Mouse (Mus musculus): ENCODE results near the gene Baz1b. TPM values are rescaled to one million over a fixed set of nuclear protein-coding genes. Genes with fewer than 3 reads are reported as not detected.

The Baz1b gene
- total and polyA plus RNA-seq, 3 experiments = 44.5 to 81.5 (median 72.9) TPM

DNA sequence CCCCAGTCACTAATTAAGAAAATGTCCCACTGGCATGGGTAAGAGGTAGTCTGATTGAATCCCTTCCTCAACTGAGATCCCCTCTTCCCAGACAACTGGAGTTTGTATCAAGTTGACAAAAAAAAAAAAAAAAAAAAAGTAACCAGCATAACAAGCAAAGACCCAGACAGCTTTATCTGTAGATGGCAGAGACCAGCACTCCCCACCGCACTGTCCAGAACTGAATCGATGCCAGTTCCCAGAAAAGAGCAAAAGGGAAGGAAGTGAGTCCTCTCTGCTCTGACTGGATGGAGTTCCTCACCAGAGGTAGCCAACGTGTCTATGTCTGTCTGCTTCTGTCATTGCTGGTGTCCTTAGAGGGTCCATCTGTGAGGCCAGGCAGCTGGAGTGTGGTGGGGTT lies 41.5 kb upstream of the Baz1b start:
- peak; percentile 74 for DNase-seq (ENCODE audit: low read depth, low spot score)
- H3K79me2 ChIP-seq (ENCODE audit: control insufficient read depth, insufficient read depth, low read length, poor library complexity) = peaks cover 8% of the 10 kb centered on the region
- H3K36me3 ChIP-seq (ENCODE audit: control insufficient read depth in 1 of 2, insufficient read depth in 2 of 2, low read length in 2 of 2) = peaks cover 0 to 17% of the 10 kb centered on the region in 2 experiments; a peak in 2 of 4 replicates
- no peak overlapping the region for H3K9ac ChIP-seq (ENCODE audit: control insufficient read depth, low read depth, low read length, poor library complexity, severe bottlenecking)
- peaks cover 3 to 16% of the 10 kb centered on the region in 2 experiments for H3K4me1 ChIP-seq (ENCODE audit: control insufficient read depth in 1 of 2, insufficient read depth in 2 of 2, low read length in 2 of 2)
- no peak overlapping the region for H3K27ac ChIP-seq (ENCODE audit: control insufficient read depth, low read depth, low read length)
- H3K9me3 ChIP-seq (replicated peaks; ENCODE audit: insufficient read depth, low read length) = no peaks in the 10 kb centered on the region
- peaks cover 0 to 2% of the 10 kb centered on the region in 2 experiments; a peak in 3 of 4 replicates for H3K27me3 ChIP-seq (ENCODE audit: control insufficient read depth in 1 of 2, insufficient read depth in 2 of 2, low read length in 2 of 2)
- no peak overlapping the region for H3K4me3 ChIP-seq (ENCODE audit: control insufficient read depth in 1 of 2, insufficient read depth in 1 of 2, low read depth in 2 of 2, low read length in 2 of 2)
- TF ChIP-seq ZNF384 (IDR thresholded peaks at IDR 0.05; ENCODE audit: low read depth, low read length) = peak; percentile 93
- peak; percentile 73 for TF ChIP-seq TCF12 (IDR thresholded peaks at IDR 0.05; ENCODE audit: low read depth, low read length)
- no peak for TF ChIP-seq RAD21 (IDR thresholded peaks at IDR 0.05; ENCODE audit: low read depth, low read length)
- peak; percentile 90 for TF ChIP-seq TAL1 (IDR thresholded peaks at IDR 0.05; ENCODE audit: low read length)
- TF ChIP-seq SIN3A (IDR thresholded peaks at IDR 0.05; ENCODE audit: low read length) = 0 out of 2 replicates have a peak, but pooled peaks have one; percentile 27
- peak; percentile 53; the same call in 1 of the 2 replicates for TF ChIP-seq ETS1 (IDR thresholded peaks at IDR 0.05; ENCODE audit: low read depth, low read length)
- TF ChIP-seq E2F4 (IDR thresholded peaks at IDR 0.05; ENCODE audit: borderline replicate concordance, low read depth, low read length) = no peak
- TF ChIP-seq UBTF (IDR thresholded peaks at IDR 0.05; ENCODE audit: borderline replicate concordance, insufficient read depth, low read depth, low read length) = no peak
- TF ChIP-seq EP300 (IDR thresholded peaks at IDR 0.05; ENCODE audit: low read depth in 1 of 2, low read length in 2 of 2) = peak; percentile 58 to 64
- peak; percentile 40; the same call in 1 of the 2 replicates for TF ChIP-seq RCOR1 (IDR thresholded peaks at IDR 0.05; ENCODE audit: low read depth, low read length)
- peak; percentile 49; the same call in 1 of the 2 replicates for TF ChIP-seq GATA1 (IDR thresholded peaks at IDR 0.05; ENCODE audit: low read depth, low read length)

DNA sequence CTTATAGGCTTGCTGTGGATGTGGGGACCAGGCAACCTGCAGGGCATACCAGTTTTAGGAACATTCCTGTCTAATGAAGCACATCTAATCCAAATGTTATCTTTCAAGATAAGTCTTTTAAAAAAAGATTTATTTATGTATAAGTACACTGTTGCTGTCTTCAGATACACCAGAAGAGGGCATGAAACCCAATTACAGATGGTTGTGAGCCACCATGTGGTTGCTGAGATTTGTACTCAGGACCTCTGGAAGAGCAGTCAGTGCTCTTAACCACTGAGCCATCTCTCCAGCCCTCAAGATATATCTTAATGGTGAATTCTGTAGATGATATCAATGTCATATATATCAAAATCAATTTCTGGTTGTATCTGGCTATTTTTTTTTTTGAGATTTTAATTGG lies 41.1 kb upstream of the Baz1b start:
- H3K4me1 ChIP-seq (ENCODE audit: control insufficient read depth in 1 of 2, insufficient read depth in 2 of 2, low read length in 2 of 2) = peaks cover 3 to 19% of the 10 kb centered on the region in 2 experiments
- no peaks in the 10 kb centered on the region for H3K9me3 ChIP-seq (replicated peaks; ENCODE audit: insufficient read depth, low read length)
- H3K79me2 ChIP-seq (ENCODE audit: control insufficient read depth, insufficient read depth, low read length, poor library complexity) = peaks cover 10% of the 10 kb centered on the region
- no peak overlapping the region for H3K9ac ChIP-seq (ENCODE audit: control insufficient read depth, low read depth, low read length, poor library complexity, severe bottlenecking)
- H3K27ac ChIP-seq (ENCODE audit: control insufficient read depth, low read depth, low read length) = no peak overlapping the region
- H3K36me3 ChIP-seq (ENCODE audit: control insufficient read depth in 1 of 2, insufficient read depth in 2 of 2, low read length in 2 of 2) = peaks cover 0 to 18% of the 10 kb centered on the region in 2 experiments; a peak in 2 of 4 replicates
- H3K27me3 ChIP-seq (ENCODE audit: control insufficient read depth in 1 of 2, insufficient read depth in 2 of 2, low read length in 2 of 2) = peaks cover 0 to 2% of the 10 kb centered on the region in 2 experiments; a peak in 3 of 4 replicates
- H3K4me3 ChIP-seq (ENCODE audit: control insufficient read depth in 1 of 2, insufficient read depth in 1 of 2, low read depth in 2 of 2, low read length in 2 of 2) = no peak overlapping the region
- no peak for DNase-seq (ENCODE audit: low read depth, low spot score)
- TF ChIP-seq GATA1 (IDR thresholded peaks at IDR 0.05; ENCODE audit: low read depth, low read length) (no peak), SMC3 (IDR thresholded peaks at IDR 0.05; ENCODE audit: low read depth, low read length) (peak; percentile 5; the same call in 1 of the 2 replicates), CHD1 (IDR thresholded peaks at IDR 0.05; ENCODE audit: low read depth, low read length) (no peak), NELFE (IDR thresholded peaks at IDR 0.05; ENCODE audit: low read depth, low read length) (no peak), ZNF384 (IDR thresholded peaks at IDR 0.05; ENCODE audit: low read depth, low read length) (no peak), ZC3H11A (IDR thresholded peaks at IDR 0.05; ENCODE audit: low read depth, low read length) (no peak), EP300 (IDR thresholded peaks at IDR 0.05; ENCODE audit: low read depth in 1 of 2, low read length in 2 of 2) (0 out of 4 replicates have a peak, but pooled peaks of 1 of the 2 experiments have one; percentile 1), E2F4 (IDR thresholded peaks at IDR 0.05; ENCODE audit: borderline replicate concordance, low read depth, low read length) (no peak), USF2 (IDR thresholded peaks at IDR 0.05; ENCODE audit: borderline replicate concordance in 1 of 2, insufficient read depth in 1 of 2, low read depth in 1 of 2, low read length in 2 of 2) (no peak), ZMIZ1 (IDR thresholded peaks at IDR 0.05; ENCODE audit: low read depth, low read length) (no peak), MEF2A (IDR thresholded peaks at IDR 0.05; ENCODE audit: extremely low read depth, insufficient replicate concordance, low read depth, low read length, poor library complexity, severe bottlenecking) (no peak), USF1 (IDR thresholded peaks at IDR 0.05; ENCODE audit: low read depth, low read length) (no peak), HCFC1 (IDR thresholded peaks at IDR 0.05; ENCODE audit: low read depth, low read length) (no peak), JUND (IDR thresholded peaks at IDR 0.05; ENCODE audit: low read depth, low read length) (no peak), ELF1 (IDR thresholded peaks at IDR 0.05; ENCODE audit: low read depth, low read length) (no peak), ETS1 (IDR thresholded peaks at IDR 0.05; ENCODE audit: low read depth, low read length) (no peak), TCF12 (IDR thresholded peaks at IDR 0.05; ENCODE audit: low read depth, low read length) (no peak), MAZ (IDR thresholded peaks at IDR 0.05; ENCODE audit: low read depth, low read length) (no peak), MYC (IDR thresholded peaks at IDR 0.05; ENCODE audit: low read depth, low read length) (no peak), NRF1 (IDR thresholded peaks at IDR 0.05; ENCODE audit: insufficient read depth, low read depth, low read length, poor library complexity, severe bottlenecking) (no peak), TAL1 (IDR thresholded peaks at IDR 0.05; ENCODE audit: low read length) (no peak), POLR2AphosphoS5 (IDR thresholded peaks at IDR 0.05; ENCODE audit: borderline replicate concordance, low read depth, low read length) (no peak), CTCF (IDR thresholded peaks at IDR 0.05 in 2 of 3, conservative IDR thresholded peaks at IDR 0.05 in 1 of 3; ENCODE audit: control insufficient read depth in 1 of 3, insufficient read depth in 1 of 3, low read depth in 2 of 3, low read length in 3 of 3, poor library complexity in 1 of 3, severe bottlenecking in 1 of 3) (peak in 1 of 3 experiments; percentile 33; a peak in 2 of 6 replicates), MXI1 (IDR thresholded peaks at IDR 0.05; ENCODE audit: low read depth, low read length) (no peak), CHD2 (IDR thresholded peaks at IDR 0.05; ENCODE audit: low read length) (no peak)
